Mouse (Mus musculus) olfactory bulb, adult 2 months (tissue): ENCODE data around the gene Noxo1.

Experiments used
- CTCF ChIP-seq: fragments of 200-500 bp; IDR thresholded peaks from 2 replicates; pipeline ENCODE4 v1.5.1; 2012; ENCODE audit warnings: low read depth, mild to moderate bottlenecking, low read length, moderate library complexity; ENCODE audit not compliant: insufficient read depth
- POLR2A ChIP-seq: fragments of 200-500 bp; IDR thresholded peaks from 2 replicates; pipeline ENCODE4 v1.6.1; 2012; ENCODE audit warnings: mild to moderate bottlenecking, low read depth, low read length, moderate library complexity; ENCODE audit not compliant: insufficient read depth

DNA sequence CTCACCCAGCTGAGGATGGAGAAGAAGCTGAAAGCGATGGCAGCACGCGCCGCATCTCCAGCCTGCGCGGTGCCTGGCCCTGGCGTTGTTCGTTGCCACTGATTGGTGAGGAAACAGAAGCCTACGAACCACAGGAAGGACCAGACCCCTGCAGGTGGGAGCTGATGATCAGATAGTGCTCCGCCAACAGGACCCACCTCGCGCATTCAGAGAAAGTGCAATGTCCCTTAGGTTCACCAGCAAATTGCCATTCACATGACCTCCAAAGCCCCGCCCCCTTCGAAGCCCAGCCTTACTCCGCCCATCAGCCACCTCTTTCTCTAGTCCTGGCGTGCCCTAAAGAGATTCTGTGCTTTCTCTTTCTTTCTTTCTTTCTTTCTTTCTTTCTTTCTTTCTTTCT, 9.5 kb upstream of the Noxo1 start:
- TF ChIP-seq CTCF (no peak), POLR2A (no peak)
